Mouse (Mus musculus) neural tube, embryonic 11.5 days (tissue): ENCODE results near the gene Gm21915. TPM values are rescaled to one million over a fixed set of nuclear protein-coding genes. Genes with fewer than 3 reads are reported as not detected.
A peak's percentile ranks its signal among the peaks of the same experiment; 100 is the strongest.

Experiments
- ATAC-seq: fragments of 200-750 bp; cut with Nextera tagmentation; 2 replicates; pipeline ENCODE4 v1.8.0; 2017; ENCODE audit warnings: moderate number of reproducible peaks, mild to moderate bottlenecking, moderate TSS enrichment, moderate library complexity; ENCODE audit not compliant: insufficient read depth, low FRiP score, low TSS enrichment
- DNase-seq: peaks from one replicate; pipeline ENCODE4 v3.0.0-alpha.2; 2015; ENCODE audit warnings: low spot score
- H3K27ac ChIP-seq: fragments of 300-500 bp; sonication (generic); 2 replicates; pipeline ENCODE4 v1.5.1; 2014; ENCODE audit warnings: low read depth, mild to moderate bottlenecking, low read length
- H3K27me3 ChIP-seq: fragments of 300-500 bp; sonication (generic); 2 replicates; pipeline ENCODE4 v1.6.1; 2014; ENCODE audit warnings: mild to moderate bottlenecking, low read length, mixed read lengths; ENCODE audit not compliant: control insufficient read depth, insufficient read depth
- H3K36me3 ChIP-seq: fragments of 300-500 bp; sonication (generic); 2 replicates; pipeline ENCODE4 v1.6.1; 2014; ENCODE audit warnings: mild to moderate bottlenecking, low read length, moderate library complexity, mixed read lengths; ENCODE audit not compliant: control insufficient read depth, insufficient read depth
- H3K4me1 ChIP-seq: fragments of 300-500 bp; sonication (generic); 2 replicates; pipeline ENCODE4 v1.6.1; 2014; ENCODE audit warnings: low read length, mixed read lengths; ENCODE audit not compliant: control insufficient read depth, insufficient read depth
- H3K4me2 ChIP-seq: fragments of 300-500 bp; sonication (generic); 2 replicates; pipeline ENCODE4 v1.6.1; 2014; ENCODE audit warnings: low read depth, mild to moderate bottlenecking, moderate library complexity
- H3K4me3 ChIP-seq: fragments of 300-500 bp; sonication (generic); 2 replicates; pipeline ENCODE4 v1.5.1; 2014; ENCODE audit warnings: low read depth, low read length
- H3K9ac ChIP-seq: fragments of 300-500 bp; sonication (generic); 2 replicates; pipeline ENCODE4 v1.6.1; 2014; ENCODE audit warnings: mild to moderate bottlenecking, low read length
- H3K9me3 ChIP-seq: fragments of 300-500 bp; sonication (generic); 2 replicates; pipeline ENCODE4 v1.6.1; 2016; ENCODE audit warnings: low read length; ENCODE audit not compliant: control insufficient read depth
- WGBS: fragments of 180-500 bp; shearing (Covaris S2); extraction: QIAGEN DNeasy Blood & Tissue Kit; methylation state at CpG from one replicate; pipeline ENCODE4 v1.1.7; 2014; 5-methylcytosine and 5-hydroxymethylcytosine counted together
- polyA plus RNA-seq: library from polyadenylated mRNA; unstranded; fragments of >200 nt; fragmentation: Nextera tagmentation; extraction: Ambion mirVana; gene quantifications from 2 replicates; pipeline ENCODE4 v1.2.1, GENCODE M21; 2014

Gene Gm21915
- polyA plus RNA-seq: not detected in 2 replicates

GRCm38 (mm10) chr9:40670313-40670712 lies at the start of gene Gm21915:
Gene Gm21915 (plus strand): TSS chr9:40670613.
- Histone ChIP-seq H3K36me3 (no peaks in the 10 kb centered on the region), H3K27me3 (no peaks in the 10 kb centered on the region), H3K4me1 (no peaks in the 10 kb centered on the region; the same call in 1 of the 2 replicates), H3K9ac (no peak within 1 kb of the TSS), H3K27ac (no peak within 1 kb of the TSS), H3K9me3 (no peaks in the 10 kb centered on the region), H3K4me3 (no peak within 1 kb of the TSS), H3K4me2 (no peak within 1 kb of the TSS)
- DNase-seq (no peak), ATAC-seq (no peak)
- WGBS: 89% methylated on average over 3 of the region's 3 CpGs

GRCm38 (mm10) chr9:40622265-40622664 lies 48.1 kb upstream of the Gm21915 start:
- ATAC-seq (no peak), DNase-seq (no peak)
- H3K27me3 ChIP-seq: no peaks in the 10 kb centered on the region
- peaks cover 9% of the 10 kb centered on the region; the same call in 1 of the 2 replicates for H3K4me1 ChIP-seq
- no peaks in the 10 kb centered on the region for H3K9me3 ChIP-seq
- no peak overlapping the region for H3K4me3 ChIP-seq
- no peaks in the 10 kb centered on the region for H3K36me3 ChIP-seq
- 98% methylated on average over 3 of the region's 3 CpGs for WGBS
- no peak overlapping the region for H3K27ac ChIP-seq
- H3K9ac ChIP-seq: no peak overlapping the region
- H3K4me2 ChIP-seq: no peak overlapping the region

GRCm38 (mm10) chr9:40622793-40623192 lies 47.6 kb upstream of the Gm21915 start:
- 82% methylated on average over 4 of the region's 4 CpGs for WGBS
- DNase-seq (no peak), ATAC-seq (no peak)
- no peaks in the 10 kb centered on the region for H3K9me3 ChIP-seq
- H3K4me3 ChIP-seq: no peak overlapping the region
- H3K27me3 ChIP-seq: no peaks in the 10 kb centered on the region
- no peak overlapping the region for H3K27ac ChIP-seq
- H3K9ac ChIP-seq: no peak overlapping the region
- no peaks in the 10 kb centered on the region for H3K36me3 ChIP-seq
- peaks cover 4% of the 10 kb centered on the region; the same call in 1 of the 2 replicates for H3K4me1 ChIP-seq
- no peak overlapping the region for H3K4me2 ChIP-seq

GRCm38 (mm10) chr9:40625341-40625740 lies 45.1 kb upstream of the Gm21915 start:
- Histone ChIP-seq H3K4me1 (peaks cover 4% of the 10 kb centered on the region; the same call in 1 of the 2 replicates), H3K36me3 (no peaks in the 10 kb centered on the region), H3K27me3 (no peaks in the 10 kb centered on the region), H3K27ac (no peak overlapping the region), H3K9ac (no peak overlapping the region), H3K9me3 (no peaks in the 10 kb centered on the region), H3K4me2 (no peak overlapping the region), H3K4me3 (no peak overlapping the region)
- DNase-seq (no peak), ATAC-seq (no peak)
- WGBS: 84% methylated on average over 3 of the region's 3 CpGs

- ATAC-seq: no peak
- 44% methylated on average over 11 of the region's 11 CpGs for WGBS
- Histone ChIP-seq H3K4me1 (peaks cover 4% of the 10 kb centered on the region; the same call in 1 of the 2 replicates), H3K27me3 (no peaks in the 10 kb centered on the region), H3K27ac (peak overlapping the region; percentile 69), H3K9me3 (no peaks in the 10 kb centered on the region), H3K9ac (no peak overlapping the region), H3K36me3 (no peaks in the 10 kb centered on the region), H3K4me3 (no peak overlapping the region), H3K4me2 (no peak overlapping the region)
- DNase-seq: peak; percentile 27
Measured at GRCm38 (mm10) chr9:40626566-40626965, 43.8 kb upstream of the Gm21915 start.

- DNase-seq (no peak), ATAC-seq (no peak)
- no peak overlapping the region for H3K4me3 ChIP-seq
- H3K36me3 ChIP-seq: no peaks in the 10 kb centered on the region
- H3K27ac ChIP-seq: no peak overlapping the region
- H3K4me1 ChIP-seq: peaks cover 4% of the 10 kb centered on the region; the same call in 1 of the 2 replicates
- H3K9me3 ChIP-seq: no peaks in the 10 kb centered on the region
- no peaks in the 10 kb centered on the region for H3K27me3 ChIP-seq
- no peak overlapping the region for H3K4me2 ChIP-seq
- H3K9ac ChIP-seq: no peak overlapping the region
- 38% methylated on average over 9 of the region's 9 CpGs for WGBS
Measured at GRCm38 (mm10) chr9:40627146-40627713, 43.2 kb upstream of the Gm21915 start.

GRCm38 (mm10) chr9:40628130-40629069 lies 42.0 kb upstream of the Gm21915 start:
- WGBS: 66% methylated on average over 20 of the region's 20 CpGs
- ATAC-seq (no peak; the same call in 1 of the 2 replicates), DNase-seq (peak; percentile 74)
- no peak overlapping the region for H3K9ac ChIP-seq
- H3K27ac ChIP-seq: no peak overlapping the region
- H3K9me3 ChIP-seq: no peaks in the 10 kb centered on the region
- H3K4me1 ChIP-seq: peaks cover 4% of the 10 kb centered on the region; the same call in 1 of the 2 replicates
- no peaks in the 10 kb centered on the region for H3K27me3 ChIP-seq
- H3K4me2 ChIP-seq: no peak overlapping the region
- H3K36me3 ChIP-seq: no peaks in the 10 kb centered on the region
- H3K4me3 ChIP-seq: no peak overlapping the region

GRCm38 (mm10) chr9:40629441-40629840 lies 41.0 kb upstream of the Gm21915 start:
- DNase-seq: no peak
- no peaks in the 10 kb centered on the region for H3K27me3 ChIP-seq
- no peak overlapping the region for H3K9ac ChIP-seq
- no peak for ATAC-seq
- no peaks in the 10 kb centered on the region for H3K9me3 ChIP-seq
- peaks cover 4% of the 10 kb centered on the region; the same call in 1 of the 2 replicates for H3K4me1 ChIP-seq
- H3K36me3 ChIP-seq: no peaks in the 10 kb centered on the region
- no peak overlapping the region for H3K4me3 ChIP-seq
- H3K27ac ChIP-seq: no peak overlapping the region
- no peak overlapping the region for H3K4me2 ChIP-seq
- WGBS: 61% methylated on average over 13 of the region's 13 CpGs
